Mouse (Mus musculus): ENCODE results near the gene Zfp938. TPM values are rescaled to one million over a fixed set of nuclear protein-coding genes. Genes with fewer than 3 reads are reported as not detected.

Gene Zfp938
- polyA plus RNA-seq (2017; shearing (Covaris generic)), result 10 to 100 TPM in 1 of 2 experiments, 1 to 10 TPM in 1; 8.5 to 11.0 TPM

GRCm38 (mm10) chr10:82240742-82241400 is at the start of gene Zfp938:
Gene Zfp938 (minus strand): TSS chr10:82241280.

Other genes starting within 250 kb of the Zfp938 start
- 10 to 100 TPM in 1 of 2 experiments, 1 to 10 TPM in 1; 4.6 to 12.5 TPM for gene Zfp873, start 193.2 kb downstream of the Zfp938 start, polyA plus RNA-seq (2017; shearing (Covaris generic))
- 1 to 10 TPM; 6.5 to 6.7 TPM for gene BC024063, start 157.9 kb downstream of the Zfp938 start, polyA plus RNA-seq (2017; shearing (Covaris generic))
- gene AU041133, start 113.3 kb downstream of the Zfp938 start, polyA plus RNA-seq (2017; shearing (Covaris generic)), result 10 to 100 TPM in 1 of 2 experiments, 1 to 10 TPM in 1; 7.4 to 11.4 TPM
- gene 4932415D10Rik, start 75.3 kb upstream of the Zfp938 start, polyA plus RNA-seq (2017; shearing (Covaris generic)), result under 1 TPM in 1 of 2 experiments, not detected in 1; 0.25 TPM
- 1 to 10 TPM; 2.9 to 6.2 TPM for gene Gm4924, start 113.0 kb upstream of the Zfp938 start, polyA plus RNA-seq (2017; shearing (Covaris generic))